Mouse (Mus musculus): ENCODE data around the gene Hist1h1c.
"Not testable (repeated sequence)": the region's sequence is repeated elsewhere in the genome, so short reads cannot be mapped to it uniquely, and the experiment has no call there.

The Hist1h1c gene

GRCm38 (mm10) chr13:23738677-23739068, at the start of gene Hist1h1c:
TSS of gene Hist1h1c (plus strand) at chr13:23738808.
- DNase-seq (ENCODE audit: low read depth), result peak; percentile 88

GRCm38 (mm10) chr13:23688956-23689355, 49.7 kb upstream of the Hist1h1c start:
- DNase-seq (ENCODE audit: low read depth), result no peak

GRCm38 (mm10) chr13:23689459-23689858, 49.1 kb upstream of the Hist1h1c start:
- no peak for DNase-seq (ENCODE audit: low read depth)

DNA sequence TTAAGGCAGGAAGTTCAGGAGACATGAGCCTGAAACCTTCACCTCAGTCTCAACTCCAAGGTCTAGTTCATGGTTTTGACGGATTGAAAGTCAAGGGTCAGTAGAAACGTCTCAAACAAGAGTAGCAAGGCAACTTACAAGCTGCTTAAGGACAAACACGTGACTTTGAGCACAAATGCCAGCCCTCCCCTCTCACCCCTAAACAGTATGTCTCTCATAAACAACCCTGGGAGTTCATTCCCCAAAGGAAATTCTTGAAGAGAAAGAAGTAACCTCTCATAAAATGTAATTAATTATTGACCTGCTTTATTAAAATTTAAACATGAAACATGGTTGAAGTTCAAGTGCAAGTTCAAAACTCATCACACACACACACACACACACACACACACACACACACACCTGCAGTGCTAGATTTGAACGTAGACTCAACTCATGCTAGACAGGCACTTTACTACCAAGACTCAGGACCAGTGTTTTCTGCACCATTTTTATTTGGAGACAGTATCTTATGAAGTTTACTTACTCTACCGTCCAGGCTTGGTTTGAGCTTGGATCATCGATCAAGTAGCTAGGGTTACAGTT, 44.7 kb upstream of the Hist1h1c start:
- no peak for DNase-seq (ENCODE audit: low read depth)

- DNase-seq (ENCODE audit: low read depth), result no peak
Measured at GRCm38 (mm10) chr13:23694956-23695355, 43.7 kb upstream of the Hist1h1c start.

DNA sequence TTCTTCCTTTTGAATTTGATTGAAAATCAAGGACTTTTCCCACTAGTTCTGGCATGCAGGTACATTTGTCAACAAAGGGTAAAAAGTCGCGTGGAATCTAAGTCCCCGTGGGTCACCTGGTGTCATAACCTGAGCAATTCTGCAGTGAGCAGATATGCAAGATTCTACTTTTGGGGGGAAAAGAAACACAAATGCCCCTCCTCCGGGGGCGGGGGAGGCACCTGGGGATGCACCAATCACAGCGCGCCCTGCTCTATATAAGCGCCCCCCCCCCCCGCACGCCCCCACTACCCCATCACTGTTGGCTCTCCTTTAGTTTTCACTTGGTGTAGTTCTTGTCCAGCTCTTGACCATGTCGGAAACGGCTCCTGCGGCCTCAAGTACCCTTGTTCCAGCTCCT, 43.1 kb upstream of the Hist1h1c start, which contains the start of gene Hist1h1t:
Gene Hist1h1t, plus strand, starts transcription at position 301 of the 400 bp plus-strand sequence.
- no peak for DNase-seq (ENCODE audit: low read depth)

DNA sequence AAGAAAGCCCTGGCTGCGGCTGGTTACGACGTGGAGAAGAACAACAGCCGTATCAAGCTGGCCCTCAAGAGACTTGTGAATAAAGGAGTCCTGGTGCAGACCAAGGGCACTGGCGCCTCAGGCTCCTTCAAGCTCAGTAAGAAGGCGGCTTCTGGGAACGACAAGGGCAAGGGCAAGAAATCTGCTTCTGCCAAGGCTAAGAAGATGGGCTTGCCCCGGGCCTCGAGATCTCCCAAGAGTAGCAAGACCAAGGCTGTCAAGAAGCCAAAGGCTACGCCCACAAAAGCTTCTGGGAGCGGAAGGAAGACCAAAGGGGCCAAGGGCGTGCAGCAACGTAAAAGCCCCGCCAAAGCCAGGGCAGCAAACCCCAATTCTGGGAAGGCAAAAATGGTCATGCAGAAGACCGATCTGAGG, 42.5 kb upstream of the Hist1h1c start:
- no peak for DNase-seq (ENCODE audit: low read depth)

- no peak for DNase-seq (ENCODE audit: low read depth)
Measured at GRCm38 (mm10) chr13:23697491-23698299, 40.9 kb upstream of the Hist1h1c start.

GRCm38 (mm10) chr13:23698300-23698693, 40.3 kb upstream of the Hist1h1c start, which contains the start of gene Hist1h4c:
TSS of gene Hist1h4c (minus strand) at chr13:23698454.
- peak; percentile 99 for DNase-seq (ENCODE audit: low read depth)

GRCm38 (mm10) chr13:23698996-23699395, 39.6 kb upstream of the Hist1h1c start:
- DNase-seq (ENCODE audit: low read depth), result no peak

GRCm38 (mm10) chr13:23699767-23700166, 38.8 kb upstream of the Hist1h1c start:
- DNase-seq (ENCODE audit: low read depth), result no peak

DNA sequence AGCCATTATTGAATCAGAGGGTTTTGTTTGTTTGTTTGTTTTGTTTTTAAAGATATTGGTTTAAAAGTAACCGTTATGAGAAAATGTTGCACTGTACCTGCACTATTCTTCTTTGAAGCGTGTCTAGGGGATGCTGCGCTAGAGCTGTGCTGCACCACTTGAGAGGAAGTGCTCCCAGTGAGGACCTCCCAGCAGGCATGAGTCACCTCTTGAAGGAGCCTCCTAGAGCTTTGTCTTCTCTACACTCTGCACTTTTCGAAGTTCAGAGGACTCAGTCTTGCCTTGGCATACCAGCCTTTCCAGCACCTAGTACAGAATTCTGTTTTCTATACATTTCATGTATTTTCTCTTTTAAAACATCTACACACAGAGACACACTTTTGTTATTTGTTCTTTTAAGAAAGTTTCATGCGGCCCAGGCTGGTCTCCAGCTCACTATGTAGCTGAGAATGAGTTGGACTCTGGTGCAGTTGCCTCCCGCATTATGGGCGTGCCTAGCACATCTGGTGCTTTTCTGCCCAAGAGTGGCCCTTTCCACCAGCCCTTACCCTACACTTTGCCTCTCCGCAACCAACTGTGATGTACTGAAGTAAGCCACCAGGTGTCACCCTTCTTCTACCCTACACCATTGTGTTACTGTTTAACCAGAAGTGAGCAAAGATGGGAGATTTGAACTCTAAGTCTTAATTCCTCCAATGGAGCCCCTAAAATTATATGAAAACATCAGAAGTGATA, 37.7 kb upstream of the Hist1h1c start:
- no peak for DNase-seq (ENCODE audit: low read depth)

- no peak for DNase-seq (ENCODE audit: low read depth)
Measured at GRCm38 (mm10) chr13:23702220-23702619, 36.4 kb upstream of the Hist1h1c start.

DNA sequence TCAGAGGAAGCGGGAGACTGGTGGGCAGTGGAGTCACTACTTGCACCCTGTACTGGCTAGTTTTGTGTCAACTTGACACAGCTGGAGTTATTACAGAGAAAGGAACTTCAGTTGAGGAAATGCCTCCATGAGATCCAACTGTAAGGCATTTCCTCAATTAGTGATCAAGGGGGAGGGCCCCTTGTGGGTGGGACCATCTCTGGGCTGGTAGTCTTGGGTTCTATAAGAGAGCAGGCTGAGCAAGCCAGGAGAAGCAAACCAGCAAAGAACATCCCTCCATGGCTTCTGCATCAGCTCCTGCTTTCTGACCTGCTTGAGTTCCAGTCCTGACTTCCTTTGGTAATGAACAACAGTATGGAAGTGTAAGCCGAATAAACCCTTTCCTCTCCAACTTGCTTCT, 35.8 kb upstream of the Hist1h1c start:
- DNase-seq (ENCODE audit: low read depth), result not testable (repeated sequence)

GRCm38 (mm10) chr13:23705751-23706356, 32.8 kb upstream of the Hist1h1c start:
- no peak for DNase-seq (ENCODE audit: low read depth)

DNA sequence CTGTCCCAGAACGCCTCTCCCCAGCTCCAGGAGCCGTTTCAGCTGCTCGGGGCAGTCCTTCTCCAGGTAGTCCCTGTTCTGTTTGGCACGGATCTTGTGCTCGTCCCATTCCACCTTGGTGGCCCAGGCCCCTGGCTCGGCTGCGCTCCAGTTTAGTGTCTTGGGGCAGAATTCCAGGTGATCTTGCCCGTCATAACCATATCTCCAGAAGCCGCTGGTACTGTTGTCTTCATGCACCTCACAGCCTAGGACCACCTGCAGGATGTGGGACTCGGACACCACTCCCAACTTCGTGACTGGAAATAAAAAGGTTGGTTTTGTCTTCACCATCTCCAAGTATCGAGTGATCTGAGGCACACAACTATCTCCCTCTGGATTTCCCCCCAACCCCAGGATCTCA, 31.8 kb upstream of the Hist1h1c start:
- DNase-seq (ENCODE audit: low read depth), result no peak

GRCm38 (mm10) chr13:23708041-23708440, 30.6 kb upstream of the Hist1h1c start:
- no peak for DNase-seq (ENCODE audit: low read depth)

GRCm38 (mm10) chr13:23708654-23709053, 30.0 kb upstream of the Hist1h1c start:
- no peak for DNase-seq (ENCODE audit: low read depth)

GRCm38 (mm10) chr13:23709714-23710373, 28.8 kb upstream of the Hist1h1c start:
- no peak for DNase-seq (ENCODE audit: low read depth)

DNA sequence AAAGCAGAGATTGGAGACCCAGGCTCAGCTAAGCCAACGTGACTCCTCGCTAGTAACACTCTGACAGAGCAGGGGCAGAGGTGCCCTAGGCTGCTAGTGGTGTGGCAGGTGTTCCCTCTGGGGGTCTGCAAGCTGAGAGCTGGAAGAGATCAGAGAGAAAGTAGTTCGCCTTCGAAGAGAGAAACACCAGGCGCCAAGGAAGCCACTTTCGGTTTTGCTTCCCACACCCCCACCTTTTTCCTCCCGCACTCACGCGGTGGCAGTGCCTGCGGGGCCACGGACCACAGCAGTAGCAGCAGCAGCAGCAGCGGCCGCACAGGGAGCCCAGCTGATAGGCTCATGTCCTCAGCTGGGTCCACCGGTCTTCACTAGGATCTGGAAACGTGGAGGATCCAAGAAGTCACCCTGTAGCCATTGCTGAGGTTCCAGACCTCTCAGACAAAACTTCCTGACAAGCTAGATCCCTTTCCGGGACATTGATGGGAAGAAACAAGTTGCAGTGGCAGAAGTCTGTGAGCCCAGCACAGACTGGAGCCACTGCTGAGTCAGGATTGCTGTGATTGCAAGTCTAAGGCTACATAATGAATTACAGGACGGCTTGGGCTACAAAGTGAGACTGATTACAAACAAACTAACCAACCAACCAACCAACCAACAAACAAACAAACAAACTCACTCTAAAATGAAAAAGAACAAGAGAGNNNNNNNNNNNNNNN, 28.1 kb upstream of the Hist1h1c start, which contains the start of gene Hfe:
Gene Hfe, minus strand, starts transcription at position 481 of the 716 bp plus-strand sequence.
- no peak for DNase-seq (ENCODE audit: low read depth)

Measured in c-Kit-positive CD71-negative TER-119-negative erythroid progenitor cells, embryonic 14.5 days (primary cell).